Mouse (Mus musculus) lung, postnatal 0 days (tissue): ENCODE measurements around the gene Entpd4b.
"Not testable (repeated sequence)": the region's sequence is repeated elsewhere in the genome, so short reads cannot be mapped to it uniquely, and the experiment has no call there.

ENCODE experiments used
- CTCF ChIP-seq: IDR thresholded peaks from 2 replicates; pipeline ENCODE4 v1.5.1; 2016; ENCODE audit warnings: antibody characterized with exemption, mild to moderate bottlenecking
- EP300 ChIP-seq: IDR thresholded peaks from 2 replicates; pipeline ENCODE4 v1.6.1; 2016; ENCODE audit warnings: antibody characterized with exemption, mild to moderate bottlenecking, control low read depth

GRCm38 (mm10) chr14:69555110-69555831 lies at the start of gene Entpd4b:
- not testable (repeated sequence) for TF ChIP-seq EP300, CTCF
